12 mouse cellular contexts compared by ENCODE assay signal in genomic region chr15:100664813-100665274, GRCm38 (mm10). TPM values are rescaled to one million over a fixed set of nuclear protein-coding genes. Genes with fewer than 3 reads are reported as not detected.
A peak's percentile ranks its signal among the peaks of the same experiment; 100 is the strongest.
DNase-seq lines count a peak whose midpoint lies in the region; ATAC-seq and TF ChIP-seq lines count a peak whose summit lies in the region.
"Had no signal": no experiment of that assay in that cellular context is flagged by ENCODE, and none has a peak within 500 bp of the region (broad histone marks: within the 10 kb centered on the region; RNA-seq: fewer than 3 reads in every experiment).

No protein-coding gene starts in this region.

- peak; percentile 22; the same call in 1 of the 2 replicates for ATAC-seq in stomach, embryonic 16.5 days (ENCODE audit: insufficient read depth, low FRiP score)
- no peak for ATAC-seq in stomach, postnatal 0 days (ENCODE audit: low FRiP score, low TSS enrichment)
- ATAC-seq in lung, postnatal 0 days: 0 out of 2 replicates have a peak, but pooled peaks have one; percentile 19
- no peak for ATAC-seq in forebrain, embryonic 13.5 days
- no peak for ATAC-seq in cerebellum, adult (ENCODE audit: insufficient number of reproducible peaks, low FRiP score, low TSS enrichment)
- ATAC-seq: hindbrain, postnatal 0 days had no signal

- H3K9ac ChIP-seq in stomach, embryonic 16.5 days (ENCODE audit: low read length): 0 out of 2 replicates have a peak overlapping the region, but pooled peaks have one; percentile 3
- H3K9ac ChIP-seq in stomach, postnatal 0 days (ENCODE audit: low read length): no peak overlapping the region
- H3K9ac ChIP-seq in lung, postnatal 0 days (replicated peaks; ENCODE audit: low read depth): no peak overlapping the region
- H3K9ac ChIP-seq in forebrain, embryonic 13.5 days: no peak overlapping the region
- H3K9ac ChIP-seq: lung, embryonic 15.5 days; neural tube, embryonic 12.5 days had no signal

- H3K4me1 ChIP-seq in stomach, embryonic 16.5 days (ENCODE audit: control insufficient read depth, insufficient read depth, low read length): peaks cover 16% of the 10 kb centered on the region; the same call in 1 of the 2 replicates
- no peaks in the 10 kb centered on the region for H3K4me1 ChIP-seq in stomach, postnatal 0 days (replicated peaks; ENCODE audit: control insufficient read depth, insufficient read depth)
- H3K4me1 ChIP-seq in lung, postnatal 0 days (ENCODE audit: insufficient read depth, low read depth, low read length): no peaks in the 10 kb centered on the region
- peaks cover 24% of the 10 kb centered on the region; the same call in 1 of the 2 replicates for H3K4me1 ChIP-seq in spleen, adult 2 months (ENCODE audit: control insufficient read depth, insufficient read depth, insufficient read length)
- H3K4me1 ChIP-seq in forebrain, embryonic 13.5 days: no peaks in the 10 kb centered on the region
- H3K4me1 ChIP-seq in embryonic facial prominence, embryonic 10.5 days: peaks cover 15% of the 10 kb centered on the region

- no peaks in the 10 kb centered on the region for H3K36me3 ChIP-seq in stomach, embryonic 16.5 days (ENCODE audit: control insufficient read depth, insufficient read depth, low read length)
- no peaks in the 10 kb centered on the region for H3K36me3 ChIP-seq in stomach, postnatal 0 days (ENCODE audit: control insufficient read depth, insufficient read depth, low read length)
- H3K36me3 ChIP-seq in lung, postnatal 0 days (ENCODE audit: insufficient read depth, low read length): no peaks in the 10 kb centered on the region
- peaks cover 6% of the 10 kb centered on the region for H3K36me3 ChIP-seq in spleen, adult 2 months (ENCODE audit: control insufficient read depth, insufficient read depth, low read length)
- no peaks in the 10 kb centered on the region for H3K36me3 ChIP-seq in forebrain, embryonic 13.5 days (ENCODE audit: poor library complexity, severe bottlenecking)
- H3K36me3 ChIP-seq in embryonic facial prominence, embryonic 10.5 days (replicated peaks): no peaks in the 10 kb centered on the region
- H3K36me3 ChIP-seq: lung, embryonic 15.5 days; neural tube, embryonic 12.5 days had no signal

- TF ChIP-seq POLR2A in spleen, adult 2 months (IDR thresholded peaks at IDR 0.05; ENCODE audit: low read depth, low read length): no peak

- no peaks in the 10 kb centered on the region for H3K27me3 ChIP-seq in stomach, embryonic 16.5 days (ENCODE audit: control insufficient read depth, insufficient read depth, low read length)
- no peaks in the 10 kb centered on the region for H3K27me3 ChIP-seq in stomach, postnatal 0 days (ENCODE audit: control insufficient read depth, insufficient read depth, low read length)
- H3K27me3 ChIP-seq in lung, postnatal 0 days (replicated peaks; ENCODE audit: insufficient read depth, low read length): no peaks in the 10 kb centered on the region
- H3K27me3 ChIP-seq in spleen, adult 2 months (ENCODE audit: control insufficient read depth, insufficient read depth, low read length): no peaks in the 10 kb centered on the region
- H3K27me3 ChIP-seq in forebrain, embryonic 13.5 days: no peaks in the 10 kb centered on the region
- peaks cover 12% of the 10 kb centered on the region; the same call in 1 of the 2 replicates for H3K27me3 ChIP-seq in embryonic facial prominence, embryonic 10.5 days (replicated peaks; ENCODE audit: low read depth, poor library complexity, severe bottlenecking)
- H3K27me3 ChIP-seq: lung, embryonic 15.5 days; neural tube, embryonic 12.5 days had no signal

- no peak overlapping the region for H3K4me3 ChIP-seq in stomach, embryonic 16.5 days (replicated peaks; ENCODE audit: low read length)
- no peak overlapping the region for H3K4me3 ChIP-seq in stomach, postnatal 0 days (ENCODE audit: low read depth, low read length)
- no peak overlapping the region for H3K4me3 ChIP-seq in lung, postnatal 0 days (ENCODE audit: low read depth, low read length)
- H3K4me3 ChIP-seq in spleen, adult 2 months (ENCODE audit: extremely low read depth, insufficient read depth, insufficient read length): no peak overlapping the region
- H3K4me3 ChIP-seq in forebrain, embryonic 13.5 days: no peak overlapping the region
- H3K4me3 ChIP-seq in embryonic facial prominence, embryonic 10.5 days: no peak overlapping the region
- H3K4me3 ChIP-seq: lung, embryonic 15.5 days; neural tube, embryonic 12.5 days had no signal

- no peak overlapping the region for H3K27ac ChIP-seq in stomach, embryonic 16.5 days (ENCODE audit: low read length)
- H3K27ac ChIP-seq in stomach, postnatal 0 days (replicated peaks): no peak overlapping the region
- no peak overlapping the region for H3K27ac ChIP-seq in lung, postnatal 0 days (ENCODE audit: low read length)
- peak overlapping the region; percentile 92 for H3K27ac ChIP-seq in spleen, adult 2 months (ENCODE audit: insufficient read depth, low read length)
- no peak overlapping the region for H3K27ac ChIP-seq in forebrain, embryonic 13.5 days
- H3K27ac ChIP-seq in embryonic facial prominence, embryonic 10.5 days (replicated peaks): no peak overlapping the region
- H3K27ac ChIP-seq: hindbrain, postnatal 0 days; lung, embryonic 15.5 days; neural tube, embryonic 12.5 days had no signal

- 73% methylated on average over 9 of the region's 9 CpGs for WGBS in stomach, embryonic 16.5 days
- WGBS in stomach, postnatal 0 days: 68% methylated on average over 9 of the region's 9 CpGs
- 63% methylated on average over 9 of the region's 9 CpGs for WGBS in lung, postnatal 0 days
- 21% methylated on average over 9 of the region's 9 CpGs for WGBS in spleen, adult 2 months
- WGBS in forebrain, embryonic 13.5 days: 83% methylated on average over 9 of the region's 9 CpGs
- WGBS in embryonic facial prominence, embryonic 10.5 days: 81% methylated on average over 9 of the region's 9 CpGs

- no peak overlapping the region for H3K4me2 ChIP-seq in stomach, embryonic 16.5 days (ENCODE audit: low read depth, low read length)
- no peak overlapping the region for H3K4me2 ChIP-seq in stomach, postnatal 0 days (replicated peaks; ENCODE audit: low read depth)
- no peak overlapping the region for H3K4me2 ChIP-seq in lung, postnatal 0 days (replicated peaks; ENCODE audit: low read depth, low read length)
- no peak overlapping the region for H3K4me2 ChIP-seq in forebrain, embryonic 13.5 days
- H3K4me2 ChIP-seq: lung, embryonic 15.5 days; neural tube, embryonic 12.5 days had no signal

- no peak for TF ChIP-seq CTCF in stomach, postnatal 0 days (IDR thresholded peaks at IDR 0.05; ENCODE audit: low read depth)
- no peak for TF ChIP-seq CTCF in lung, postnatal 0 days (IDR thresholded peaks at IDR 0.05)
- TF ChIP-seq CTCF in spleen, adult 2 months (IDR thresholded peaks at IDR 0.05; ENCODE audit: extremely low read depth, insufficient read depth, insufficient read length, insufficient replicate concordance): no peak

- no peaks in the 10 kb centered on the region for H3K9me3 ChIP-seq in stomach, embryonic 16.5 days (replicated peaks; ENCODE audit: control insufficient read depth, low read length)
- no peaks in the 10 kb centered on the region for H3K9me3 ChIP-seq in stomach, postnatal 0 days (ENCODE audit: control insufficient read depth, low read length)
- H3K9me3 ChIP-seq in lung, postnatal 0 days (ENCODE audit: low read length): no peaks in the 10 kb centered on the region
- no peaks in the 10 kb centered on the region for H3K9me3 ChIP-seq in forebrain, embryonic 13.5 days (replicated peaks)
- H3K9me3 ChIP-seq in embryonic facial prominence, embryonic 10.5 days: no peaks in the 10 kb centered on the region
- H3K9me3 ChIP-seq: lung, embryonic 15.5 days; neural tube, embryonic 12.5 days had no signal

- DNase-seq in stomach, postnatal 0 days (ENCODE audit: low spot score): no peak
- no peak for DNase-seq in lung, postnatal 0 days (ENCODE audit: low spot score)
- peak; percentile 82 to 84 for DNase-seq in spleen, adult 2 months (ENCODE audit: low read depth in 1 of 2, low spot score in 2 of 2)
- no peak for DNase-seq in embryonic facial prominence, embryonic 10.5 days (ENCODE audit: low spot score)
- no peak for DNase-seq in layer of hippocampus, adult 9-10 months (ENCODE audit: low spot score)
- DNase-seq: adrenal gland, postnatal 25 days had no signal

- TF ChIP-seq EP300 in stomach, postnatal 0 days (optimal IDR thresholded peaks at IDR 0.05): no peak
- no peak for TF ChIP-seq EP300 in lung, postnatal 0 days (IDR thresholded peaks at IDR 0.05)

RNA-seq across cellular contexts. Expression of gene Bin2, which starts 4.5 kb away (rescaled TPM):
- polyA plus RNA-seq in stomach, embryonic 16.5 days (2015; fragmentation: Nextera tagmentation; extraction: Ambion mirVana): 6.0 and 6.3 TPM in 2 replicates
- 1.3 and 2.3 TPM in 2 replicates for polyA plus RNA-seq in stomach, postnatal 0 days (2015; fragmentation: Nextera tagmentation; extraction: Ambion mirVana)
- 4.2 and 4.5 TPM in 2 replicates for polyA plus RNA-seq in lung, postnatal 0 days (2015; fragmentation: Nextera tagmentation; extraction: Ambion mirVana)
- polyA plus RNA-seq in spleen, adult 2 months (2012; rRNA removed): 101 TPM in 2 replicates
- 1.3 and 1.7 TPM in 2 replicates for polyA plus RNA-seq in forebrain, embryonic 13.5 days (2015; fragmentation: Nextera tagmentation; extraction: Ambion mirVana)
- 2.1 and 4.0 TPM in 2 replicates for polyA plus RNA-seq in embryonic facial prominence, embryonic 10.5 days (2016; fragmentation: Nextera tagmentation; extraction: Ambion mirVana)

RNA-seq across cellular contexts. Expression of gene Cela1, which starts 22.9 kb away (rescaled TPM):
- 250 and 388 TPM in 2 replicates for polyA plus RNA-seq in stomach, embryonic 16.5 days (2015; fragmentation: Nextera tagmentation; extraction: Ambion mirVana)
- 22.3 and 24.1 TPM in 2 replicates for polyA plus RNA-seq in stomach, postnatal 0 days (2015; fragmentation: Nextera tagmentation; extraction: Ambion mirVana)
- polyA plus RNA-seq in lung, postnatal 0 days (2015; fragmentation: Nextera tagmentation; extraction: Ambion mirVana): 5.0 and 11.4 TPM in 2 replicates
- polyA plus RNA-seq in spleen, adult 2 months (2012; rRNA removed): 5,688 and 5,726 TPM in 2 replicates
- 0.23 and 1.2 TPM in 2 replicates for polyA plus RNA-seq in forebrain, embryonic 13.5 days (2015; fragmentation: Nextera tagmentation; extraction: Ambion mirVana)
- 1.7 and 2.2 TPM in 2 replicates for polyA plus RNA-seq in embryonic facial prominence, embryonic 10.5 days (2016; fragmentation: Nextera tagmentation; extraction: Ambion mirVana)

RNA-seq across cellular contexts. Expression of gene Smagp, which starts 28.1 kb away (rescaled TPM):
- polyA plus RNA-seq in stomach, embryonic 16.5 days (2015; fragmentation: Nextera tagmentation; extraction: Ambion mirVana): 40.6 and 51.8 TPM in 2 replicates
- 94.8 and 103 TPM in 2 replicates for polyA plus RNA-seq in stomach, postnatal 0 days (2015; fragmentation: Nextera tagmentation; extraction: Ambion mirVana)
- 65.6 and 71.8 TPM in 2 replicates for polyA plus RNA-seq in lung, postnatal 0 days (2015; fragmentation: Nextera tagmentation; extraction: Ambion mirVana)
- polyA plus RNA-seq in spleen, adult 2 months (2012; rRNA removed): 29.2 and 33.1 TPM in 2 replicates
- 1.7 and 2.1 TPM in 2 replicates for polyA plus RNA-seq in forebrain, embryonic 13.5 days (2015; fragmentation: Nextera tagmentation; extraction: Ambion mirVana)
- polyA plus RNA-seq in embryonic facial prominence, embryonic 10.5 days (2016; fragmentation: Nextera tagmentation; extraction: Ambion mirVana): 4.9 and 7.3 TPM in 2 replicates

RNA-seq across cellular contexts. Expression of gene Dazap2, which starts 49.7 kb away (rescaled TPM):
- polyA plus RNA-seq in stomach, embryonic 16.5 days (2015; fragmentation: Nextera tagmentation; extraction: Ambion mirVana): 194 and 213 TPM in 2 replicates
- 177 and 205 TPM in 2 replicates for polyA plus RNA-seq in stomach, postnatal 0 days (2015; fragmentation: Nextera tagmentation; extraction: Ambion mirVana)
- polyA plus RNA-seq in lung, postnatal 0 days (2015; fragmentation: Nextera tagmentation; extraction: Ambion mirVana): 246 and 299 TPM in 2 replicates
- polyA plus RNA-seq in spleen, adult 2 months (2012; rRNA removed): 612 and 971 TPM in 2 replicates
- 190 and 192 TPM in 2 replicates for polyA plus RNA-seq in forebrain, embryonic 13.5 days (2015; fragmentation: Nextera tagmentation; extraction: Ambion mirVana)
- polyA plus RNA-seq in embryonic facial prominence, embryonic 10.5 days (2016; fragmentation: Nextera tagmentation; extraction: Ambion mirVana): 200 and 212 TPM in 2 replicates

Comparison
In these comparisons a context has a peak if more than half of its experiments do, and no peak if none do; other contexts are left out.
1. ATAC-seq: peak in stomach, embryonic 16.5 days (single experiment) and lung, postnatal 0 days (single experiment); none in stomach, postnatal 0 days (single experiment), forebrain, embryonic 13.5 days (single experiment) and cerebellum, adult (single experiment).
2. DNase-seq: peak in spleen, adult 2 months (2 of 2); none in stomach, postnatal 0 days (single experiment), lung, postnatal 0 days (single experiment), embryonic facial prominence, embryonic 10.5 days (single experiment) and layer of hippocampus, adult 9-10 months (single experiment).
3. RNA of gene Bin2, which starts 4.5 kb away (polyA plus RNA-seq): 101 TPM in spleen, adult 2 months; 6.0 to 6.3 TPM in stomach, embryonic 16.5 days, 4.2 to 4.5 TPM in lung, postnatal 0 days, 2.1 to 4.0 TPM in embryonic facial prominence, embryonic 10.5 days, 1.3 to 1.7 TPM in forebrain, embryonic 13.5 days and 1.3 to 2.3 TPM in stomach, postnatal 0 days; every median in the first group is over 10 times any median in the second.
4. RNA of gene Cela1, which starts 22.9 kb away (polyA plus RNA-seq): 5,688 to 5,726 TPM in spleen, adult 2 months; 250 to 388 TPM in stomach, embryonic 16.5 days, 22.3 to 24.1 TPM in stomach, postnatal 0 days, 5.0 to 11.4 TPM in lung, postnatal 0 days, 1.7 to 2.2 TPM in embryonic facial prominence, embryonic 10.5 days and 0.23 to 1.2 TPM in forebrain, embryonic 13.5 days; every median in the first group is over 10 times any median in the second.